Mouse (Mus musculus): Measurements from ENCODE around the gene Zbtb4. TPM values are rescaled to one million over a fixed set of nuclear protein-coding genes. Genes with fewer than 3 reads are reported as not detected.
A peak's percentile ranks its signal among the peaks of the same experiment; 100 is the strongest.
"Not testable (repeated sequence)": the region's sequence is repeated elsewhere in the genome, so short reads cannot be mapped to it uniquely, and the experiment has no call there.

Gene Zbtb4
- polyA plus RNA-seq, 1 experiment from 2014 or later = 2.7 TPM

DNA sequence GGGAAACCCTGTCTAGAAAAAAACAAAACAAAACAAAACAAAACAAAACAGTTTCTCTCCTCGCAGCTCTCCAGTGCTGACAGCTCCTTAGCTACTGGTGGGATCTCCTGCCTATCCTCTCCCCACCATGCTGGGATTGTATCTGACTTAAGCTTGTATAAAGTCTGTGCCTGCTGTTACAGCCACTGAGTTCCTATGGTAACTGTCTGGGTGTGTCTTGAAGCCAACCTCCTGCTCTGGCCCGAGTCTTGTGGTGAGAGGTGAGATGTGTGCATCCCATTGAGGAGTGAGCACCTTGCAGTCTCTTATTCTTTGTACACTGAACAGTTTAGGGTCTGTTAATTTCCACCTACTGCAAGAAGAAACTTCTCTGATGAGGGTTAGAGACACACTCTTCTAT is 42.6 kb upstream of the Zbtb4 start:
- WGBS = 34% methylated on average over 2 of the region's 2 CpGs

DNA sequence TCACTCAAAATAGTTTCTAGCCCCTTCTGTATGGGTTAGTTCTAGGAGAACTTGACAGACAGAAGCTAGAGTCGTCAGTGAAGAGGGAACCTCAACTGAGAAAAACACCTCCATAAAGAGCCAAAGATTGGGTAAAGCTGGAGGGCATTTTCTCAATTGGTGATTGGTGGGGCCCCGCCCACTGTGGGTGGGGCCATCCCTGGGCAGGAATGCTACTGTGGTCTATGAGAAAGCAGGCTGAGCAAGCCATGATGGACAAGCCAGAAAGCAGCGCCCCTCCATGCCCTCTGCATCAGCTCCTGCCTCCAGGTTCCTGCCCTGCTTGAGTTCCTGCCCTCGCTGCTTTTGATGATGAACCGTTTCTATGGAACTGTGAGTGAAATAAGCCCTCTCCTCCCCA is 39.8 kb upstream of the Zbtb4 start:
- WGBS = 33% methylated on average over 5 of the region's 5 CpGs
- Histone ChIP-seq H3K36me3 (ENCODE audit: insufficient read depth, low read length) (no peaks in the 10 kb centered on the region), H3K4me1 (replicated peaks; ENCODE audit: insufficient read depth, low read length) (no peaks in the 10 kb centered on the region), H3K4me2 (ENCODE audit: low read length) (no peak overlapping the region), H3K27ac (no peak overlapping the region), H3K9ac (ENCODE audit: low read depth, low read length) (no peak overlapping the region), H3K27me3 (ENCODE audit: insufficient read depth, low read length) (no peaks in the 10 kb centered on the region), H3K4me3 (replicated peaks; ENCODE audit: low read depth, low read length) (no peak overlapping the region), H3K9me3 (replicated peaks; ENCODE audit: low read length) (no peaks in the 10 kb centered on the region)
- no peak for TF ChIP-seq CTCF (IDR thresholded peaks at IDR 0.05; ENCODE audit: low read depth)
- no peak for DNase-seq (ENCODE audit: low spot score)
- no peak for ATAC-seq (replicated peaks; ENCODE audit: low FRiP score, low read depth)

More for the DNA sequence above, 42.6 kb upstream of the Zbtb4 start:
- no peak overlapping the region for H3K4me2 ChIP-seq (ENCODE audit: low read length)
- no peaks in the 10 kb centered on the region for H3K4me1 ChIP-seq (replicated peaks; ENCODE audit: insufficient read depth, low read length)
- no peak overlapping the region for H3K9ac ChIP-seq (ENCODE audit: low read depth, low read length)
- H3K27me3 ChIP-seq (ENCODE audit: insufficient read depth, low read length) = no peaks in the 10 kb centered on the region
- no peak overlapping the region for H3K27ac ChIP-seq
- no peak for TF ChIP-seq CTCF (IDR thresholded peaks at IDR 0.05; ENCODE audit: low read depth)
- no peak overlapping the region for H3K4me3 ChIP-seq (replicated peaks; ENCODE audit: low read depth, low read length)
- no peak for ATAC-seq (replicated peaks; ENCODE audit: low FRiP score, low read depth)
- H3K36me3 ChIP-seq (ENCODE audit: insufficient read depth, low read length) = no peaks in the 10 kb centered on the region
- no peak for DNase-seq (ENCODE audit: low spot score)
- no peaks in the 10 kb centered on the region for H3K9me3 ChIP-seq (replicated peaks; ENCODE audit: low read length)

DNA sequence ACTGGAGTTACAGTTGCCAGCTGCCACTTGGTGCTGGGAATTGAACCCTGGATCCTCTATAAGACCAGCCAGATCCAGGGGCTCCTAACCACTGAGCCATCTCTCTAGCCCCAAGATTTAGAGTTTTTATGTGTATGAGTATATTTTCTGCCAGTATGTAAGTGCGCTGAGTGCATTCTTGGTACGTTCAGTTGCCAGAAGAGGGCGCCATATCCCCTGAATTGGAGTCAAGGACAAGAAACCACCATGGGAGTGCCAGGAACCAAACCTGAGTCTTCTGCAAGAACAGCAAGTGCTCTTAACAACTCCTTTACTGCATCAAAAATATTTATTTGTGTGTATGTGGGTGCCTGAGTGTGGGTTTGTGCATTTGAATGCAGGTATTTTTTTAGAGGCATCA is 36.6 kb upstream of the Zbtb4 start:
- no peaks in the 10 kb centered on the region for H3K27me3 ChIP-seq (ENCODE audit: insufficient read depth, low read length)
- no peaks in the 10 kb centered on the region for H3K4me1 ChIP-seq (replicated peaks; ENCODE audit: insufficient read depth, low read length)
- no peak overlapping the region for H3K4me2 ChIP-seq (ENCODE audit: low read length)
- H3K4me3 ChIP-seq (replicated peaks; ENCODE audit: low read depth, low read length) = no peak overlapping the region
- no peak overlapping the region for H3K9ac ChIP-seq (ENCODE audit: low read depth, low read length)
- WGBS = 32% methylated on average over 3 of the region's 3 CpGs
- TF ChIP-seq CTCF (IDR thresholded peaks at IDR 0.05; ENCODE audit: low read depth) = peak; percentile 67
- ATAC-seq (replicated peaks; ENCODE audit: low FRiP score, low read depth) (no peak), DNase-seq (ENCODE audit: low spot score) (peak; percentile 46)
- H3K36me3 ChIP-seq (ENCODE audit: insufficient read depth, low read length) = 0 out of 2 replicates have a peak, but pooled peaks cover 5% of the 10 kb centered on the region
- no peak overlapping the region for H3K27ac ChIP-seq
- H3K9me3 ChIP-seq (replicated peaks; ENCODE audit: low read length) = no peaks in the 10 kb centered on the region

DNA sequence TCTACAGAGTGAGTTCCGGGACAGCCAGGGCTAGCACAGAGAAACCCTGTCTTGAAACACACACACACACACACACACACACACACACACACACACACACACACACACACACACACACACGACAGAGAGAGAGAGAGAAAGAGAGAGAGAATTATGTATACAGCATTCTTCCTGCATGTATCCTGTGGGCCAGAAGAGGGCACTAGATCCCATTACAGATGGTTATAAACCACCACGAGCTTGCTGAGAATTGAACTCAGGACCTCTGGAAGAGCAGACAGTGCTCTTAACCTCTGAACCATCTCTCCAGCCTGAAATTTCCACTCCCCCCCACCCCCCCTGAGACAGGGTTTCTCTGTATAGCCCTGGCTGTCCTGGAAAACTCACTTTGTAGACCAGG is 34.3 kb upstream of the Zbtb4 start:
- 89% methylated on average over 2 of the region's 3 CpGs for WGBS
- peak; percentile 48 for TF ChIP-seq CTCF (IDR thresholded peaks at IDR 0.05; ENCODE audit: low read depth)
- DNase-seq (ENCODE audit: low spot score) = not testable (repeated sequence)

DNA sequence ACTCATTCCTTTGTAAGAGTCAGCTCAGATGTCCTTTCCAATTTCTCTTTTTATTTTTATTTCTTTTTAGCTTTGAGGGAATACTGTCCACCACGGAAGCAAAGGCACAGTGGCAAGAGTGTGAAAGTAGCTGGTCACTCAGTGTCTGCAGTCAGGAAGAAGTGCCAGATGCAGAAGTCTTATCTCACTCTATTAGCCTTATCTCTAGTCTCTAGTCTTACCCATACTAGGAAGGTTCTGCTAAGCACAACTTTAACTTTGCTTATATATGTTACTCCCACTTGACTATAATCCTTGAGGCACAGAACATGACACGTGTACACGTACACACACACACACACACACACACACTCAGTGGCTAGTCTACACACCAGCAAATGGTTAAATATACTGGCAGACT is 14.1 kb upstream of the Zbtb4 start:
- H3K4me3 ChIP-seq (replicated peaks; ENCODE audit: low read depth, low read length) = no peak overlapping the region
- 75% methylated on average over 3 of the region's 3 CpGs for WGBS
- H3K36me3 ChIP-seq (ENCODE audit: insufficient read depth, low read length) = peaks cover 11% of the 10 kb centered on the region
- H3K9me3 ChIP-seq (replicated peaks; ENCODE audit: low read length) = no peaks in the 10 kb centered on the region
- DNase-seq (ENCODE audit: low spot score) (no peak), ATAC-seq (replicated peaks; ENCODE audit: low FRiP score, low read depth) (no peak)
- no peak for TF ChIP-seq CTCF (IDR thresholded peaks at IDR 0.05; ENCODE audit: low read depth)
- no peak overlapping the region for H3K4me2 ChIP-seq (ENCODE audit: low read length)
- peaks cover 7% of the 10 kb centered on the region; the same call in 1 of the 2 replicates for H3K4me1 ChIP-seq (replicated peaks; ENCODE audit: insufficient read depth, low read length)
- no peak overlapping the region for H3K27ac ChIP-seq
- H3K9ac ChIP-seq (ENCODE audit: low read depth, low read length) = no peak overlapping the region
- no peaks in the 10 kb centered on the region for H3K27me3 ChIP-seq (ENCODE audit: insufficient read depth, low read length)

More for the DNA sequence above, 34.3 kb upstream of the Zbtb4 start:
- not testable (repeated sequence) for H3K27ac ChIP-seq; H3K4me3 ChIP-seq (replicated peaks; ENCODE audit: low read depth, low read length); H3K4me1 ChIP-seq (replicated peaks; ENCODE audit: insufficient read depth, low read length); H3K9ac ChIP-seq (ENCODE audit: low read depth, low read length); H3K27me3 ChIP-seq (ENCODE audit: insufficient read depth, low read length); H3K4me2 ChIP-seq (ENCODE audit: low read length); ATAC-seq (replicated peaks; ENCODE audit: low FRiP score, low read depth); H3K9me3 ChIP-seq (replicated peaks; ENCODE audit: low read length)
- peaks cover 28% of the 10 kb centered on the region for H3K36me3 ChIP-seq (ENCODE audit: insufficient read depth, low read length)

DNA sequence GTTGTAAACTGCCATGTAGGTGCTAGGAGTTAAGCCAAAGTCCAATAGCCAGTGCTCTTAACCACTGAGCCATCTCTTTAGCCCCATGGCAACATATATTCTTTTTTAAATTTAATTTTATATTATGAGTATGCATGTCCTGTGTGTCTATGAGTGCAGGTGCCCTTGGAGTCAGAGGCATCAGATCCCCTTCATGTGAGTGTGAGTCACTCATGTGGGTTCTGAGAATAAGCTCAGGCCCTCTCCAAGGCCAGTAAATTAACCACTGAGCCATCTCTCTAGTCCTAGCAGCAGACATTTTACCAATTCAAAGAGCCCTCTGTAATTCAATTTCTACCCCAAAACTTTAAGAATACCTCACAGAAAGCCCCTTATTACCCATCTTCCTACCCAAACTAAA is 13.0 kb upstream of the Zbtb4 start:
- H3K27ac ChIP-seq = no peak overlapping the region

DNA sequence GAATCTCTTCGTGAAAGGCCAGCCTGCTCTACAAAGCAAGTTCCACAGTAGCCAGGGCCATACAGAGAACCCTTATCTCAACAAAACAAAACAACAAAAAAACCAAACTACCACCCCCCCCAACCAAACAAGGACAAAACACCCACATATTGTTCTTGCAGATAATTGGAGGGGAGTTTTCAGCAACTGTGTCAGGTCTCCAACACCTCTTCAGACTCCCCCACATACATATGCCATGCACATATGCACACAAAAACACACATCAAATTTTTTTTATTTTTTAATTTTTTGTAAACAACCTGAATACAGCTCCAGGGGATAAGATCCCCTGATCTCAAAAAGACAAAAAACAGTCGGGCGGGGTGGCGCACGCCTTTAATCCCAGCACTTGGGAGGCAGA is 11.5 kb upstream of the Zbtb4 start:
- Histone ChIP-seq H3K27ac (no peak overlapping the region), H3K9ac (ENCODE audit: low read depth, low read length) (no peak overlapping the region), H3K4me3 (replicated peaks; ENCODE audit: low read depth, low read length) (no peak overlapping the region), H3K27me3 (ENCODE audit: insufficient read depth, low read length) (no peaks in the 10 kb centered on the region), H3K9me3 (replicated peaks; ENCODE audit: low read length) (no peaks in the 10 kb centered on the region), H3K36me3 (ENCODE audit: insufficient read depth, low read length) (0 out of 2 replicates have a peak, but pooled peaks cover 4% of the 10 kb centered on the region), H3K4me1 (replicated peaks; ENCODE audit: insufficient read depth, low read length) (peaks cover 7% of the 10 kb centered on the region; the same call in 1 of the 2 replicates), H3K4me2 (ENCODE audit: low read length) (peak overlapping the region; percentile 10; the same call in 1 of the 2 replicates)
- no peak for TF ChIP-seq CTCF (IDR thresholded peaks at IDR 0.05; ENCODE audit: low read depth)
- ATAC-seq (replicated peaks; ENCODE audit: low FRiP score, low read depth) (no peak), DNase-seq (ENCODE audit: low spot score) (no peak)
- WGBS = 90% methylated on average over 5 of the region's 5 CpGs

More for the DNA sequence above, 13.0 kb upstream of the Zbtb4 start:
- Histone ChIP-seq H3K27me3 (ENCODE audit: insufficient read depth, low read length) (no peaks in the 10 kb centered on the region), H3K9ac (ENCODE audit: low read depth, low read length) (no peak overlapping the region), H3K9me3 (replicated peaks; ENCODE audit: low read length) (no peaks in the 10 kb centered on the region), H3K36me3 (ENCODE audit: insufficient read depth, low read length) (0 out of 2 replicates have a peak, but pooled peaks cover 4% of the 10 kb centered on the region), H3K4me2 (ENCODE audit: low read length) (no peak overlapping the region), H3K4me1 (replicated peaks; ENCODE audit: insufficient read depth, low read length) (peaks cover 7% of the 10 kb centered on the region; the same call in 1 of the 2 replicates), H3K4me3 (replicated peaks; ENCODE audit: low read depth, low read length) (no peak overlapping the region)
- ATAC-seq (replicated peaks; ENCODE audit: low FRiP score, low read depth) = no peak
- DNase-seq (ENCODE audit: low spot score) = no peak
- no peak for TF ChIP-seq CTCF (IDR thresholded peaks at IDR 0.05; ENCODE audit: low read depth)
